Mouse (Mus musculus): ENCODE measurements around the gene Nmnat1.

DNA sequence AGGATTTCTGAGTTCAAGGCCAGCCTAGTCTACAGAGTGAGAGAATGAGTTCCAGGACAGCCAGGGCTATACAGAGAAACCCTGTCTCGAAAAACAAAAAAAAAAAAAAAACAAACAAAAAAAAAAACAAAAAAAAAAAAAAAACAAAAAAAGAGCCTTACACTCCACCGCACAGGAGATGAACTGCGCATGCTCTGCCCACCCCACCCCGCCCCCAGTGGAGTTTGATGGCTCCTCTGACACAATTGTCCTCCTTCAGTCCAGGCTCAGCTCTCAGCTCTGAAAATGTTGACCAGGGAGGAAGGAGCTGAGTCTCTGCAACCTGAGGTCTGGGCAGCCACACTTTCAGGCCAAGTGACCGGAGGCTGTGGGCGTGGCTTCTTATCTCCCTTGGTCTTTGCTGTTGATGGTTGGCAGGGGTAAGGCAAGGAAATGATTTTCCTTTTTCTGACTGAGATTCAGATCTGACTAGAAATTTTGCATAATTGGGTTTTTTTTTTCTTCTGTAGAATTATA lies 21.5 kb downstream of the Nmnat1 start:
- no peak for TF ChIP-seq CTCF (IDR thresholded peaks at IDR 0.05)
- TF ChIP-seq EP300 (IDR thresholded peaks at IDR 0.05) = no peak
